14 mouse cellular contexts compared by ENCODE assay signal in genomic region chr16:29818807-29819440, GRCm38 (mm10).
DNase-seq lines count a peak whose midpoint lies in the region; ATAC-seq and TF ChIP-seq lines count a peak whose summit lies in the region.
"Had no signal": no experiment of that assay in that cellular context is flagged by ENCODE, and none has a peak within 500 bp of the region (broad histone marks: within the 10 kb centered on the region; RNA-seq: fewer than 3 reads in every experiment).

No protein-coding gene starts in this region.

- H3K4me3 ChIP-seq in heart, embryonic 12.5 days, result no peak overlapping the region
- H3K4me3 ChIP-seq: layer of hippocampus, adult 2 months; liver, embryonic 15.5 days had no signal

- H3K9ac ChIP-seq in heart, embryonic 12.5 days, result no peak overlapping the region
- H3K9ac ChIP-seq: liver, embryonic 15.5 days had no signal

- no peak overlapping the region for H3K27ac ChIP-seq in heart, embryonic 12.5 days (ENCODE audit: poor library complexity, severe bottlenecking)
- H3K27ac ChIP-seq: liver, embryonic 15.5 days had no signal

- no peak for ATAC-seq in heart, embryonic 12.5 days (ENCODE audit: insufficient number of reproducible peaks, low FRiP score)
- ATAC-seq in Patski, result peak; percentile 44

- no peaks in the 10 kb centered on the region for H3K36me3 ChIP-seq in heart, embryonic 12.5 days
- H3K36me3 ChIP-seq: liver, embryonic 15.5 days had no signal

- TF ChIP-seq CTCF in Patski (IDR thresholded peaks at IDR 0.05), result no peak

- H3K27me3 ChIP-seq in heart, embryonic 12.5 days (replicated peaks), result peaks cover 9% of the 10 kb centered on the region
- no peaks in the 10 kb centered on the region for H3K27me3 ChIP-seq in Patski

- in situ Hi-C loops in Patski (cut with MboI; ENCODE audit: low pct_unique_long_range_greater_than_20kb), result loop anchor here (5.0 kb wide), 3 partner anchors 188 to 418 kb away; no protein-coding TSS in a partner anchor

- H3K4me1 ChIP-seq in heart, embryonic 12.5 days (replicated peaks), result peaks cover 39% of the 10 kb centered on the region
- H3K4me1 ChIP-seq: liver, embryonic 15.5 days had no signal

- DNase-seq in heart, adult 8-10 months (ENCODE audit: low spot score), result peak; percentile 45
- DNase-seq in 416B (ENCODE audit: low read depth) (peak; percentile 72), Patski (ENCODE audit: low read depth, low spot score) (peak; percentile 47)
- peak; percentile 58 for DNase-seq in lung, postnatal 25 days (ENCODE audit: low spot score)
- DNase-seq in layer of hippocampus, adult 9-10 months (ENCODE audit: low spot score), result no peak
- no peak for DNase-seq in urinary bladder, postnatal 25 days (ENCODE audit: low spot score)
- DNase-seq: cerebellum, postnatal 36 days; heart, postnatal 4 days; kidney, adult 11 months; retina, postnatal 1 day had no signal

- CTCF ChIA-PET in Patski (lab: Charles Lee), result no interaction called here

- H3K9me3 ChIP-seq in heart, embryonic 12.5 days (replicated peaks), result no peaks in the 10 kb centered on the region
- H3K9me3 ChIP-seq: liver, embryonic 15.5 days had no signal

- H3K4me2 ChIP-seq in heart, embryonic 12.5 days, result no peak overlapping the region
- H3K4me2 ChIP-seq: liver, embryonic 15.5 days; midbrain, embryonic 11.5 days had no signal

- POLR2A ChIA-PET in Patski (lab: Charles Lee), result interaction anchor here (1.1 kb wide), 1 partner anchor 375 kb away, joined by 3 read pairs; no protein-coding TSS in a partner anchor

- WGBS in heart, embryonic 12.5 days, result 28% methylated on average over 7 of the region's 7 CpGs

Comparison
In these comparisons a context has a peak if more than half of its experiments do, and no peak if none do; other contexts are left out.
1. DNase-seq: peak in heart, adult 8-10 months (single experiment), 416B (single experiment), Patski (single experiment) and lung, postnatal 25 days (single experiment); none in layer of hippocampus, adult 9-10 months (single experiment) and urinary bladder, postnatal 25 days (single experiment).